Mouse (Mus musculus) embryonic fibroblast, embryonic 13.5 days (primary cell): ENCODE results near the gene Opn5.

Experiments used
- CTCF ChIP-seq: IDR thresholded peaks from 2 replicates; pipeline ENCODE4 v1.5.1; 2011; ENCODE audit warnings: mild to moderate bottlenecking, control low read depth, low read length, moderate library complexity, borderline replicate concordance; ENCODE audit not compliant: insufficient read depth
- POLR2A ChIP-seq: IDR thresholded peaks from 2 replicates; pipeline ENCODE4 v1.6.1; 2011; ENCODE audit warnings: low read depth, mild to moderate bottlenecking, control low read depth, low read length, moderate library complexity

DNA sequence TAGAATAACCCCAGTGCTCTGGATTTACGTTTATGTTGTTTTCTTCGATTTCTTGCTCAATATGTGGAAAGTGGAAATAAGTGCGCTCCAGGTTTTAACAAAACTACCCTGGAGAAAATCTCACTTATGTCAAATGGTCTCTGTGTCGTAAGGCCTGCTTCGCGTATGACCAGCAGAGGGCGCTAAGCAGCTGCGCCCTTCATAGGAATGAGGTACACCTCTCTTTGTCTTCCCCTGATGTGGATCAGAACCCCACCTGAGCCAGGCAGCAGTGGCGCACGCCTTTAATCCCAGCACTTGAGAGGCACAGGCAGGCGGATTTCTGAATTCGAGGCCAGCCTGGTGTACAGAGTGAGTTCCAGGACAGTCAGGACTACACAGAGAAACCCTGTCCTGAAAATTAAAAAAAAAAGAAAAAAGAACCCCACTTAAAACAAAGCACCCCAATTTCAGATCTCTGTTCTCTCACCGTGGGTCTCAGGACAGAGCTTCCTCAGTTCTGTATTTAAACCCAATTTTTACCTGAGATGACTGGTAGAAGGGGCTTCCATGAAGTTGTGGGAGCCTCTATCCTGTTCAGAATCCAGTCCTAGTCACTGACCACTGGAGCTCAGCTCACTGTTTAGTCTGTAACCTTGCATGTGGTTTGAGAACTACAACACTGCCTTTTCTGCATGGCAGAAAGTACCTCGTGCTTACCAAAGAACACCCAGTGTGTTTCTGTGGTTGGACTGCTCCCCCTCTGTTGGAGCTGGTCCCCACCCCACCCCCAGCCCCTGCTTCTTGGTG is 47.6 kb upstream of the Opn5 start:
- no peak for TF ChIP-seq POLR2A
- TF ChIP-seq CTCF: peak; percentile 97
